Mouse (Mus musculus) MEL-GATA-1-ER (cell line): ENCODE results near the gene C2cd2.

ENCODE experiments used
- DNase-seq: peaks from one replicate; pipeline ENCODE4 v3.0.0-alpha.2; 2012; ENCODE audit warnings: low read depth; ENCODE audit errors: extremely low read depth

Gene C2cd2

GRCm38 (mm10) chr16:97817414-97817813 lies 145.0 kb downstream of the C2cd2 start:
- no peak for DNase-seq

DNA sequence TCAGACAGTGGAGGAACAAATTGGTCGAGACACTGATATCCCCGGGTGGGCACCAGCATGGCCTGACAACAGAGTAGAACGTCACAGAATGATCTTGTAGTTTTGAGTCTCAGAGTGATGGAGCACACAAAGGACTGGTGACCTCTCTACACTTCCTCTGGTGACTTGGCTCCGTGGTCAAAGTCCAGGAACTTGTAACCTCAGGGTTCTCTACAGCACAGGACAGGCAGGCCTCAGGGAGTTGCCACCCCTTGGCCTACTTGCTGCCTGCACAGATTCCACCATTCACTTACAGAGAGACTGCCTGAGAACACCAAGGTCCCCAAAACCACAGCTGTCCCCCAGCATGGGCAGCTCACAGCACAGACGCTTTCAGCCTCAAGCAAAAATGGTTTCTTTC lies 147.1 kb downstream of the C2cd2 start:
- no peak for DNase-seq

- no peak for DNase-seq
Observed at GRCm38 (mm10) chr16:97814060-97814459, 148.3 kb downstream of the C2cd2 start.

GRCm38 (mm10) chr16:97808881-97809280 lies 153.5 kb downstream of the C2cd2 start:
- no peak for DNase-seq

- no peak for DNase-seq
Observed at GRCm38 (mm10) chr16:97805646-97806045, 156.8 kb downstream of the C2cd2 start.
